Comparison of ENCODE assay signal across 8 mouse cellular contexts in genomic region chr5:140749062-140749875, GRCm38 (mm10). TPM values are rescaled to one million over a fixed set of nuclear protein-coding genes. Genes with fewer than 3 reads are reported as not detected.
DNase-seq lines count a peak whose midpoint lies in the region; ATAC-seq and TF ChIP-seq lines count a peak whose summit lies in the region.

No protein-coding gene starts in this region.

- H3K9me3 ChIP-seq in hindbrain, embryonic 13.5 days = no peaks in the 10 kb centered on the region

- in situ Hi-C loops in Patski (cut with MboI; ENCODE audit: low pct_unique_long_range_greater_than_20kb) = loop anchor here (5.0 kb wide), 1 partner anchor 207 kb away; no protein-coding TSS in a partner anchor

- H3K27ac ChIP-seq in hindbrain, embryonic 13.5 days = no peak overlapping the region

- peak overlapping the region; percentile 18 for H3K4me3 ChIP-seq in hindbrain, embryonic 13.5 days

- no peak for DNase-seq in Patski (ENCODE audit: low read depth, low spot score)
- peak; percentile 90 to 91 for DNase-seq in cerebellum, postnatal 10 days
- peak; percentile 34 to 69 for DNase-seq in frontal cortex, postnatal 25 days (ENCODE audit: low spot score in 2 of 2)
- peak; percentile 49 to 70 for DNase-seq in layer of hippocampus, postnatal 25 days (ENCODE audit: extremely low spot score in 1 of 2, low spot score in 1 of 2)
- peak; percentile 83 to 86 for DNase-seq in lung, postnatal 4 days
- DNase-seq in retina, postnatal 1 day = peak; percentile 88
- DNase-seq in urinary bladder, adult 2 months (ENCODE audit: low spot score) = peak; percentile 54

- H3K9ac ChIP-seq in hindbrain, embryonic 13.5 days = peak overlapping the region; percentile 57

- H3K36me3 ChIP-seq in hindbrain, embryonic 13.5 days = peaks cover 6% of the 10 kb centered on the region; the same call in 1 of the 2 replicates

- no peak for TF ChIP-seq CTCF in Patski (IDR thresholded peaks at IDR 0.05)

- CTCF ChIA-PET in Patski (lab: Charles Lee) = interaction anchor here (0.8 to 6.8 kb wide), 25 partner anchors 9 to 213 kb away, joined by 3 to 52 read pairs (median 5); partner anchors contain the start of genes Amz1 and Iqce

- peak; percentile 64 for ATAC-seq in Patski
- peak; percentile 53 for ATAC-seq in hindbrain, embryonic 13.5 days (ENCODE audit: low FRiP score)

- H3K27me3 ChIP-seq in Patski = no peaks in the 10 kb centered on the region
- no peaks in the 10 kb centered on the region for H3K27me3 ChIP-seq in hindbrain, embryonic 13.5 days

- WGBS in hindbrain, embryonic 13.5 days = 21% methylated on average over 12 of the region's 12 CpGs

- H3K4me2 ChIP-seq in hindbrain, embryonic 13.5 days = peak overlapping the region; percentile 44

- peaks cover 15% of the 10 kb centered on the region for H3K4me1 ChIP-seq in hindbrain, embryonic 13.5 days (replicated peaks)

- POLR2A ChIA-PET in Patski (lab: Charles Lee) = interaction anchor here (0.6 to 1.5 kb wide), 3 partner anchors 64 to 95 kb away, joined by 3 to 4 read pairs (median 3); no protein-coding TSS in a partner anchor

RNA-seq across cellular contexts. Expression of gene Amz1, which starts 25.3 kb away (rescaled TPM):
- 0.76 TPM for polyA plus RNA-seq in Patski (2021)
- 2.2 and 2.7 TPM in 2 replicates for polyA plus RNA-seq in hindbrain, embryonic 13.5 days (2015; fragmentation: Nextera tagmentation; extraction: Ambion mirVana)
- 10 to 100 TPM; 16.0 to 16.5 TPM for total RNA-seq in layer of hippocampus, postnatal 25 days (2021)
- polyA plus RNA-seq in urinary bladder, adult 2 months (2012; rRNA removed) = 1.2 TPM in 2 replicates

RNA-seq across cellular contexts. Expression of gene Brat1, which starts 44.5 kb away (rescaled TPM):
- polyA plus RNA-seq in Patski (2021) = 22.7 TPM
- polyA plus RNA-seq in hindbrain, embryonic 13.5 days (2015; fragmentation: Nextera tagmentation; extraction: Ambion mirVana) = 22.9 and 23.7 TPM in 2 replicates
- 10 to 100 TPM; 20.5 to 24.4 TPM for total RNA-seq in layer of hippocampus, postnatal 25 days (2021)
- polyA plus RNA-seq in urinary bladder, adult 2 months (2012; rRNA removed) = 14.5 and 14.8 TPM in 2 replicates

RNA-seq across cellular contexts. Expression of gene Iqce, which starts 47.1 kb away (rescaled TPM):
- polyA plus RNA-seq in Patski (2021) = 52.6 TPM
- polyA plus RNA-seq in hindbrain, embryonic 13.5 days (2015; fragmentation: Nextera tagmentation; extraction: Ambion mirVana) = 26.0 and 26.3 TPM in 2 replicates
- 10 to 100 TPM; 38.5 to 60.6 TPM for total RNA-seq in layer of hippocampus, postnatal 25 days (2021)
- polyA plus RNA-seq in urinary bladder, adult 2 months (2012; rRNA removed) = 21.0 and 24.3 TPM in 2 replicates
